Mouse (Mus musculus): Measurements from ENCODE around the gene Gm27021. TPM values are rescaled to one million over a fixed set of nuclear protein-coding genes. Genes with fewer than 3 reads are reported as not detected.

Gene Gm27021
- polyA plus RNA-seq, 1 experiment from 2014 or later, result 5.5 TPM

- Histone ChIP-seq H3K9me3 (no peaks in the 10 kb centered on the region), H3K4me3 (peak overlapping the region; percentile 95; the same call in 1 of the 2 replicates), H3K4me2 (peak overlapping the region; percentile 93), H3K27me3 (no peaks in the 10 kb centered on the region), H3K4me1 (replicated peaks) (peaks cover 59% of the 10 kb centered on the region), H3K27ac (replicated peaks) (0 out of 2 replicates have a peak overlapping the region, but pooled peaks have one; percentile 13), H3K9ac (peak overlapping the region; percentile 88; the same call in 1 of the 2 replicates), H3K36me3 (peaks cover 13% of the 10 kb centered on the region)
- WGBS, result 77% methylated on average over 3 of the region's 3 CpGs
- ATAC-seq (ENCODE audit: low read depth), result no peak
These were observed 2.0 kb downstream of the Gm27021 start for GRCm38 (mm10) chr8:120665726-120666455.

- Histone ChIP-seq H3K36me3 (peaks cover 7% of the 10 kb centered on the region; the same call in 1 of the 2 replicates), H3K27me3 (no peaks in the 10 kb centered on the region), H3K9me3 (no peaks in the 10 kb centered on the region), H3K27ac (replicated peaks) (no peak overlapping the region), H3K4me1 (replicated peaks) (peaks cover 46% of the 10 kb centered on the region), H3K9ac (no peak overlapping the region), H3K4me3 (no peak overlapping the region), H3K4me2 (no peak overlapping the region)
- 81% methylated on average over 6 of the region's 6 CpGs for WGBS
- ATAC-seq (ENCODE audit: low read depth), result no peak
These were observed 3.3 kb downstream of the Gm27021 start for GRCm38 (mm10) chr8:120664566-120664965.

- Histone ChIP-seq H3K27me3 (no peaks in the 10 kb centered on the region), H3K4me2 (no peak overlapping the region), H3K9me3 (no peaks in the 10 kb centered on the region), H3K4me1 (replicated peaks) (no peaks in the 10 kb centered on the region), H3K27ac (replicated peaks) (no peak overlapping the region), H3K36me3 (peaks cover 72% of the 10 kb centered on the region), H3K4me3 (no peak overlapping the region), H3K9ac (no peak overlapping the region)
- 89% methylated on average over 8 of the region's 8 CpGs for WGBS
- no peak for ATAC-seq (ENCODE audit: low read depth)
These were observed 10.5 kb downstream of the Gm27021 start for GRCm38 (mm10) chr8:120657415-120657814.

GRCm38 (mm10) chr8:120656322-120657052 lies 11.4 kb downstream of the Gm27021 start:
- no peak overlapping the region for H3K9ac ChIP-seq
- peaks cover 72% of the 10 kb centered on the region for H3K36me3 ChIP-seq
- no peaks in the 10 kb centered on the region for H3K4me1 ChIP-seq (replicated peaks)
- H3K27ac ChIP-seq (replicated peaks), result no peak overlapping the region
- H3K27me3 ChIP-seq, result no peaks in the 10 kb centered on the region
- 88% methylated on average over 7 of the region's 7 CpGs for whole genome bisulfite sequencing
- no peak for ATAC-seq (ENCODE audit: low read depth)
- no peak overlapping the region for H3K4me3 ChIP-seq
- H3K9me3 ChIP-seq, result no peaks in the 10 kb centered on the region
- no peak overlapping the region for H3K4me2 ChIP-seq

- Histone ChIP-seq H3K9ac (no peak within 1 kb of the TSS), H3K27ac (replicated peaks) (no peak within 1 kb of the TSS), H3K36me3 (no peaks in the 10 kb centered on the region), H3K27me3 (no peaks in the 10 kb centered on the region), H3K4me2 (no peak within 1 kb of the TSS), H3K4me1 (replicated peaks) (no peaks in the 10 kb centered on the region; the same call in 1 of the 2 replicates), H3K4me3 (no peak within 1 kb of the TSS), H3K9me3 (no peaks in the 10 kb centered on the region)
- 63% methylated on average over 7 of the region's 7 CpGs for WGBS
- ATAC-seq (ENCODE audit: low read depth), result no peak
These were observed 20.3 kb downstream of the Gm27021 start, which contains the start of gene 1190005I06Rik for GRCm38 (mm10) chr8:120647532-120647931. Gene 1190005I06Rik (minus strand): TSS chr8:120647632.

- Histone ChIP-seq H3K9ac (no peak overlapping the region), H3K27ac (replicated peaks) (peak overlapping the region; percentile 54; the same call in 1 of the 2 replicates), H3K4me3 (no peak overlapping the region), H3K4me1 (replicated peaks) (no peaks in the 10 kb centered on the region; the same call in 1 of the 2 replicates), H3K36me3 (no peaks in the 10 kb centered on the region), H3K27me3 (no peaks in the 10 kb centered on the region), H3K4me2 (no peak overlapping the region), H3K9me3 (no peaks in the 10 kb centered on the region)
- 77% methylated on average over 7 of the region's 7 CpGs for WGBS
- peak; percentile 79 for ATAC-seq (ENCODE audit: low read depth)
These were observed 23.2 kb downstream of the Gm27021 start for GRCm38 (mm10) chr8:120644663-120645062.

GRCm38 (mm10) chr8:120642031-120642662 lies 25.7 kb downstream of the Gm27021 start:
- Histone ChIP-seq H3K4me1 (replicated peaks) (no peaks in the 10 kb centered on the region; the same call in 1 of the 2 replicates), H3K27me3 (no peaks in the 10 kb centered on the region), H3K4me3 (no peak overlapping the region), H3K9ac (no peak overlapping the region), H3K4me2 (no peak overlapping the region), H3K36me3 (no peaks in the 10 kb centered on the region), H3K9me3 (no peaks in the 10 kb centered on the region), H3K27ac (replicated peaks) (no peak overlapping the region)
- no peak for ATAC-seq (ENCODE audit: low read depth)
- WGBS, result 87% methylated on average over 10 of the region's 10 CpGs

- no peaks in the 10 kb centered on the region for H3K9me3 ChIP-seq
- H3K27ac ChIP-seq (replicated peaks), result no peak overlapping the region
- no peak overlapping the region for H3K9ac ChIP-seq
- no peak overlapping the region for H3K4me3 ChIP-seq
- peaks cover 2% of the 10 kb centered on the region; the same call in 1 of the 2 replicates for H3K27me3 ChIP-seq
- no peaks in the 10 kb centered on the region; the same call in 1 of the 2 replicates for H3K4me1 ChIP-seq (replicated peaks)
- no peak overlapping the region for H3K4me2 ChIP-seq
- ATAC-seq (ENCODE audit: low read depth), result no peak
- no peaks in the 10 kb centered on the region for H3K36me3 ChIP-seq
- 54% methylated on average over 8 of the region's 8 CpGs for WGBS
These were observed 26.6 kb downstream of the Gm27021 start for GRCm38 (mm10) chr8:120641245-120641644.

GRCm38 (mm10) chr8:120634329-120634839 lies 33.5 kb downstream of the Gm27021 start:
- Histone ChIP-seq H3K36me3 (no peaks in the 10 kb centered on the region), H3K9ac (peak overlapping the region; percentile 77), H3K27me3 (peaks cover 42% of the 10 kb centered on the region), H3K4me1 (replicated peaks) (peaks cover 19% of the 10 kb centered on the region), H3K27ac (replicated peaks) (no peak overlapping the region; the same call in 1 of the 2 replicates), H3K4me2 (peak overlapping the region; percentile 94), H3K9me3 (no peaks in the 10 kb centered on the region), H3K4me3 (peak overlapping the region; percentile 59)
- WGBS, result under 1% methylated on average over 29 of the region's 42 CpGs
- peak; percentile 28; the same call in 1 of the 2 replicates for ATAC-seq (ENCODE audit: low read depth)

GRCm38 (mm10) chr8:120633665-120634271 lies 34.1 kb downstream of the Gm27021 start:
- Histone ChIP-seq H3K4me1 (replicated peaks) (peaks cover 19% of the 10 kb centered on the region), H3K9ac (peak overlapping the region; percentile 77), H3K4me2 (peak overlapping the region; percentile 94), H3K4me3 (peak overlapping the region; percentile 59), H3K36me3 (no peaks in the 10 kb centered on the region), H3K27ac (replicated peaks) (no peak overlapping the region; the same call in 1 of the 2 replicates), H3K27me3 (peaks cover 42% of the 10 kb centered on the region), H3K9me3 (no peaks in the 10 kb centered on the region)
- WGBS, result under 1% methylated on average over 44 of the region's 44 CpGs
- peak; percentile 49 for ATAC-seq (ENCODE audit: low read depth)

- Histone ChIP-seq H3K4me3 (peak overlapping the region; percentile 59), H3K27ac (replicated peaks) (no peak overlapping the region; the same call in 1 of the 2 replicates), H3K4me2 (peak overlapping the region; percentile 94), H3K27me3 (peaks cover 42% of the 10 kb centered on the region), H3K9ac (peak overlapping the region; percentile 77; the same call in 1 of the 2 replicates), H3K9me3 (no peaks in the 10 kb centered on the region), H3K4me1 (replicated peaks) (peaks cover 19% of the 10 kb centered on the region), H3K36me3 (no peaks in the 10 kb centered on the region)
- 25% methylated on average over 17 of the region's 17 CpGs for WGBS
- ATAC-seq (ENCODE audit: low read depth), result peak; percentile 7; the same call in 1 of the 2 replicates
These were observed 34.8 kb downstream of the Gm27021 start for GRCm38 (mm10) chr8:120632969-120633664.
